Mouse (Mus musculus) limb, embryonic 11.5 days (tissue): ENCODE results near the gene Col6a6. TPM values are rescaled to one million over a fixed set of nuclear protein-coding genes. Genes with fewer than 3 reads are reported as not detected.

ENCODE experiments used
- ATAC-seq: fragments of 200-750 bp; cut with Nextera tagmentation; 2 replicates; pipeline ENCODE4 v1.8.0; 2017; ENCODE audit warnings: low read depth; ENCODE audit not compliant: insufficient number of reproducible peaks, low FRiP score, low TSS enrichment
- DNase-seq: peaks from one replicate; pipeline ENCODE4 v3.0.0-alpha.2; 2015; ENCODE audit warnings: low spot score
- H3K27ac ChIP-seq: fragments of 300-500 bp; sonication (generic); replicated peaks from 2 replicates; pipeline ENCODE4 v1.5.1; 2014; ENCODE audit warnings: low read depth, mild to moderate bottlenecking, low read length
- H3K27me3 ChIP-seq: fragments of 300-500 bp; sonication (generic); 2 replicates; pipeline ENCODE4 v1.6.1; 2014; ENCODE audit warnings: mild to moderate bottlenecking, low read length, mixed read lengths; ENCODE audit not compliant: control insufficient read depth, insufficient read depth
- H3K36me3 ChIP-seq: fragments of 300-500 bp; sonication (generic); 2 replicates; pipeline ENCODE4 v1.6.1; 2014; ENCODE audit warnings: mild to moderate bottlenecking, low read length, moderate library complexity, mixed read lengths; ENCODE audit not compliant: control insufficient read depth, insufficient read depth
- H3K4me1 ChIP-seq: fragments of 300-500 bp; sonication (generic); 2 replicates; pipeline ENCODE4 v1.6.1; 2014; ENCODE audit warnings: low read length, mixed read lengths; ENCODE audit not compliant: control insufficient read depth, insufficient read depth
- H3K4me2 ChIP-seq: fragments of 300-500 bp; sonication (generic); 2 replicates; pipeline ENCODE4 v1.6.1; 2014; ENCODE audit warnings: low read depth, mild to moderate bottlenecking, moderate library complexity; ENCODE audit not compliant: severe bottlenecking
- H3K4me3 ChIP-seq: fragments of 300-500 bp; sonication (generic); 2 replicates; pipeline ENCODE4 v1.5.1; 2014; ENCODE audit warnings: low read depth, low read length
- H3K9ac ChIP-seq: fragments of 300-500 bp; sonication (generic); 2 replicates; pipeline ENCODE4 v1.6.1; 2014; ENCODE audit warnings: mild to moderate bottlenecking, low read length
- H3K9me3 ChIP-seq: fragments of 300-500 bp; sonication (generic); 2 replicates; pipeline ENCODE4 v1.6.1; 2016; ENCODE audit warnings: low read length; ENCODE audit not compliant: control insufficient read depth
- WGBS: fragments of 180-500 bp; shearing (Covaris S2); extraction: QIAGEN DNeasy Blood & Tissue Kit; methylation state at CpG from one replicate; pipeline ENCODE4 v1.1.7; 2014; 5-methylcytosine and 5-hydroxymethylcytosine counted together
- polyA plus RNA-seq: library from polyadenylated mRNA; unstranded; fragments of >200 nt; fragmentation: Nextera tagmentation; extraction: Ambion mirVana; gene quantifications from 2 replicates; pipeline ENCODE4 v1.2.1, GENCODE M21; 2014

Col6a6 gene
- polyA plus RNA-seq, 1 experiment from 2014 or later: 0.23 TPM

- no peak overlapping the region for H3K9ac ChIP-seq
- H3K4me3 ChIP-seq: no peak overlapping the region
- no peaks in the 10 kb centered on the region for H3K9me3 ChIP-seq
- no peaks in the 10 kb centered on the region for H3K27me3 ChIP-seq
- DNase-seq: no peak
- no peak overlapping the region for H3K4me2 ChIP-seq
- no peak overlapping the region for H3K27ac ChIP-seq
- H3K4me1 ChIP-seq: no peaks in the 10 kb centered on the region
- H3K36me3 ChIP-seq: no peaks in the 10 kb centered on the region
- WGBS: 91% methylated on average over 6 of the region's 6 CpGs
- no peak for ATAC-seq
Measured at GRCm38 (mm10) chr9:105820711-105821110, 7.2 kb downstream of the Col6a6 start.

GRCm38 (mm10) chr9:105819155-105819709, 8.7 kb downstream of the Col6a6 start:
- Histone ChIP-seq H3K36me3 (no peaks in the 10 kb centered on the region), H3K9me3 (no peaks in the 10 kb centered on the region), H3K4me2 (no peak overlapping the region), H3K4me1 (no peaks in the 10 kb centered on the region), H3K27ac (no peak overlapping the region), H3K9ac (no peak overlapping the region), H3K27me3 (no peaks in the 10 kb centered on the region), H3K4me3 (no peak overlapping the region)
- ATAC-seq (no peak), DNase-seq (no peak)
- WGBS: 70% methylated on average over 29 of the region's 29 CpGs

DNA sequence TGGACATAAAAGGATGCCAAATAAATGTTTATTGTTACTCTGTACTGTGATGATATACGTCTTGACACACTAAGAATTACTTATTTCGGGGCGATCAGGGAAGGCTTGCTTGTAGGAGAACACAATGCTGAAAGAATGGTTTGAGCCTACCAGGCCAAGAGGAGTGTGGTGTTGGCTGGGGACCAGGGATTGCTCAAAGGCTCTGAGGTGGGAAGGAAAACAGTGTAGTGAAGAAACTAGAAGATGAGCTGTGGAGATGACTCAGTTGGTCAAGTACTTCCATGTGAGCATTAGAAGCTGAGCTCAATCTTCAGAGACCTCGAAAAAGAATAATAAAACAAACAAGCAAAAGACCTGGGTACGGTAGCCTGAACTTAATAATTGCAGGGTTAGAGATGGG, 13.5 kb downstream of the Col6a6 start:
- Histone ChIP-seq H3K4me3 (no peak overlapping the region), H3K27ac (no peak overlapping the region), H3K9me3 (no peaks in the 10 kb centered on the region), H3K4me2 (no peak overlapping the region), H3K4me1 (no peaks in the 10 kb centered on the region), H3K9ac (no peak overlapping the region), H3K36me3 (no peaks in the 10 kb centered on the region), H3K27me3 (no peaks in the 10 kb centered on the region)
- ATAC-seq (no peak), DNase-seq (no peak)
- 94% methylated on average over 5 of the region's 5 CpGs for WGBS

DNA sequence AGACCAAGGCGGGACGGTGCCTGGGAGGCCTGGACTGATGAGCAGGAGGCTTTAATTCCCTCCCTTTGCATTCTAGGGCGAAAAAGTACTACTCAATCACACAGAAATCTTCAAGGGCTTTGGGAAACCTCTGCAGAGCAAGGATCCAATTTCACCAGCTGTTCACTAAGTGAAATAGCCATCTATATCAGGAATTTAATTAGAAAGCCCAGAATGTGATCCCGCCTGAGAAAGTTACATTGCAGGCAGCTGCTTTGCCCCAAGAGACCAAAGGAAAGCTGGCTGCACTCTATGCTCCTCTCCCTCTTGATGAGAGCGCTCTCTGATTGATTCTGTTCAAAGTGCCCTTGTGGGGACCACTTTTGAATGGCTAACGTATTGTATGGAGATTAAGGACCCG, 16.5 kb downstream of the Col6a6 start:
- no peaks in the 10 kb centered on the region for H3K36me3 ChIP-seq
- no peaks in the 10 kb centered on the region for H3K27me3 ChIP-seq
- no peaks in the 10 kb centered on the region for H3K9me3 ChIP-seq
- H3K4me3 ChIP-seq: no peak overlapping the region
- no peak overlapping the region for H3K4me2 ChIP-seq
- no peak for ATAC-seq
- no peaks in the 10 kb centered on the region for H3K4me1 ChIP-seq
- no peak overlapping the region for H3K27ac ChIP-seq
- no peak for DNase-seq
- H3K9ac ChIP-seq: no peak overlapping the region
- 67% methylated on average over 7 of the region's 7 CpGs for WGBS

DNA sequence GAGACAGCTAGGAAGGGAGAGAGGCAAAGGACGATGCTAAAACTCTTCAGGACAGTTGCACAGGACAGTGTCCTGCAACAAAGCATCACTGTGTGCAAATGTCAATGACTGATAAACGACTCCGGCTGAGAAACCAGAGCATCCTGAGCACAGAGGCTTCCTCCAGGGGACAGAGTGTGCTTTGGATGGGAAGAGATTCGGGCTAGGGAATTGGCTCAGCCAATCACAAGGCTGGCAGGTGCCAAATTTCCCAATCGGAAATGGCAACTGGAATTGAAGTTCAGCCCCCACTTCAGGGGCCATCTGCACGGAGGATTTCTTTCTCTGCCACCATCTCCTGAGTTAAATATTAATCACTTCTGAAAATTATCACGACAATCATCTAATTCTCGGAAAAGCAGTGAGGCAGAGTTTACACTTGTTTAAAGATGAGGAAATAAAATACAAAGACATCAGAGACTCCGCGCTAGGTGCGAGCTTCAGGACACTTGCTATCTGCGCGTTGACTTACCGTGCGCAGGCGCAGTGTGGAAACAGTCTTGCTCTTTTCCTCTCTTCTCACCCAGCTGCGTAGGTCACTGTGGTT, 18.9 kb downstream of the Col6a6 start:
- H3K27ac ChIP-seq: no peak overlapping the region
- H3K9me3 ChIP-seq: no peaks in the 10 kb centered on the region
- ATAC-seq (no peak), DNase-seq (no peak)
- no peaks in the 10 kb centered on the region for H3K27me3 ChIP-seq
- no peak overlapping the region for H3K4me3 ChIP-seq
- H3K4me2 ChIP-seq: no peak overlapping the region
- H3K36me3 ChIP-seq: no peaks in the 10 kb centered on the region
- H3K9ac ChIP-seq: no peak overlapping the region
- H3K4me1 ChIP-seq: no peaks in the 10 kb centered on the region
- WGBS: 86% methylated on average over 17 of the region's 17 CpGs

DNA sequence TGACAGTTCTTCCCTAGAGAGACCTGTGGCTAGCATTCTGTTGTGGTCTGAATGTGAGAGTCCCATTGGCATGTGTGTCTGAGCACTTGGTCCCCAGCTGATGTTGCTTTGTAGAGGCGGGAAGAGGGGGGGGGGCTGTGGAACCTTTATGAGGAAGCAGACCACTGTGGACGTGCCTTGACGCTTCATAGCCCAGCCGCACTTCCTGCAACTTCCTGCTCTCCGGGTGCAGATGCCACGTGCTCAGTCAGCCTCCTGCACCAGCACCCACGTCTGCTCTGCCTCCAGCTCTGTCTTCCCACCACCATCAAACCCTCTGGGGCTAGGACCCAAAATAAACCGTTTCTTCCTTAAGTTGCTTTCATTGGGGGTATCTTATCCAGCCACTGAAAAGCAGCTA, 24.5 kb downstream of the Col6a6 start:
- no peak overlapping the region for H3K9ac ChIP-seq
- H3K4me2 ChIP-seq: no peak overlapping the region
- H3K9me3 ChIP-seq: no peaks in the 10 kb centered on the region
- DNase-seq (no peak), ATAC-seq (no peak)
- no peaks in the 10 kb centered on the region for H3K36me3 ChIP-seq
- no peak overlapping the region for H3K27ac ChIP-seq
- no peak overlapping the region for H3K4me3 ChIP-seq
- H3K4me1 ChIP-seq: no peaks in the 10 kb centered on the region
- WGBS: 79% methylated on average over 8 of the region's 8 CpGs
- H3K27me3 ChIP-seq: no peaks in the 10 kb centered on the region

- WGBS: 92% methylated on average over 5 of the region's 5 CpGs
- no peak for DNase-seq
- no peak for ATAC-seq
Measured at GRCm38 (mm10) chr9:105801463-105801862, 26.5 kb downstream of the Col6a6 start.

DNA sequence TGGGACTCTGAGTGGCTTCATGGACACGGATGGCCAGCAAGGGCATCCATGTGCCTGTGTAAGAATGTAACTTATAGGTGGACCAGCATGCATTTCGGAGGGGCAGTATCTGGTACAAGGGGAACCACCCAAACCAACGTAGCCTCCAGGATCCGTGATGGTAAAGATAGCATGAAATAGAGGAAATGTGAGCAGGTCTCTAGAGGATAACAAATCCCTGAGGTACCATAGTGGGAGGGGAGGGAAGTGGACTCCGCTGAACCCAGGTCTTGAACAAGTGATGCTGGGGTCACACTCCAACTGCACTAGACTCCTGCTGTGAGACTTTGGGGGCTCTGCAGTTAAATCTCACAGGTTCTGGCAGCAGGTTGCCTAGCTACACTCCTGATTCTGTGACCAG, 27.7 kb downstream of the Col6a6 start:
- H3K9ac ChIP-seq: no peak overlapping the region
- no peaks in the 10 kb centered on the region for H3K4me1 ChIP-seq
- no peaks in the 10 kb centered on the region for H3K27me3 ChIP-seq
- no peak overlapping the region for H3K4me3 ChIP-seq
- no peak overlapping the region for H3K27ac ChIP-seq
- DNase-seq (no peak), ATAC-seq (no peak)
- H3K9me3 ChIP-seq: no peaks in the 10 kb centered on the region
- H3K4me2 ChIP-seq: no peak overlapping the region
- H3K36me3 ChIP-seq: no peaks in the 10 kb centered on the region
- 89% methylated on average over 5 of the region's 5 CpGs for WGBS

More at GRCm38 (mm10) chr9:105801463-105801862, 26.5 kb downstream of the Col6a6 start:
- no peaks in the 10 kb centered on the region for H3K4me1 ChIP-seq
- H3K4me2 ChIP-seq: no peak overlapping the region
- no peak overlapping the region for H3K4me3 ChIP-seq
- H3K27ac ChIP-seq: no peak overlapping the region
- no peaks in the 10 kb centered on the region for H3K9me3 ChIP-seq
- H3K36me3 ChIP-seq: no peaks in the 10 kb centered on the region
- H3K27me3 ChIP-seq: no peaks in the 10 kb centered on the region
- no peak overlapping the region for H3K9ac ChIP-seq

- Histone ChIP-seq H3K4me3 (no peak overlapping the region), H3K4me1 (no peaks in the 10 kb centered on the region), H3K27me3 (no peaks in the 10 kb centered on the region), H3K36me3 (no peaks in the 10 kb centered on the region), H3K9ac (no peak overlapping the region), H3K27ac (no peak overlapping the region), H3K9me3 (no peaks in the 10 kb centered on the region), H3K4me2 (no peak overlapping the region)
- DNase-seq: no peak
- no peak for ATAC-seq
- 82% methylated on average over 6 of the region's 6 CpGs for WGBS
Measured at GRCm38 (mm10) chr9:105796137-105796536, 31.8 kb downstream of the Col6a6 start.
